Mouse (Mus musculus) CH12F3 (cell line): ENCODE results near the gene Gbp8.
"Not testable (repeated sequence)": the region's sequence is repeated elsewhere in the genome, so short reads cannot be mapped to it uniquely, and the experiment has no call there.

Experiments used
- in situ Hi-C: fragments of 300-500 bp; cut with MboI; formaldehyde crosslinking; loops from 2 replicates; pipeline ENCODE4 v1.14.3; 2020; ENCODE audit warnings: low sequenced_read_pairs

Gene Gbp8

DNA sequence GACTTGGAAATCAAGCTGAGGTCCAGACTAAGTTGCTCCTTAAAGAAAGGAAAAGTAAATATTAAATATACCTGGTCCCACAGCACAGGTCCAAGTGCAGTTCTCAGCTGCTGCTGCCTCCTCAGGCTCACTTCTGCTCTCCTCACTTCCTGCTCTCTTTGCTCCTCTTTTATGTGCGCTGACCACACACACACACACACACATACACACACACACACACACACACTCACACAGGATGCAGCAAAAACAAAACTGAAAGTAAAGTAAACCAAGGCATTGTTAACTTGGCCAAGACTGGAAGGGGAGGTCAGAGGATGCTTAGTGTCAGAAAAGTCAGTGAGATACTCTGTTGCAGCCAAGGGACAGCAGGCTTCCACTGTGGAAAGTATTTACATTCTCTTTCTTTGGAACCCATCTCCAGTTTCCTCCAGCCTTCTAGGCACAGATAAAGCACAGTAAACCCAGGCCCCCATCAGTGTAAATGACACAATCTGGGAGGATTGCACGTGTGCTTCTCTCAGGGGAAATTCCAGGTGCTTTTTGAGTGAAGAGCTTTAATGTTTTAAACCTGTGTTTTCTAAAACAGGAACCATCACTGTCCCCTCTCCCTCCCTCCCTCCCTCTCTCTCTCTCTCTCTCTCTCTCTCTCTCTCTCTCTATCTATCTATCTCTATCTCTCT, at the start of gene Gbp8, which contains the start of the genes Gbp9 and Gbp4:
Gbp8 (minus strand) TSS at position 132 of the 680 bp plus-strand sequence.
Gbp9 (minus strand) TSS at position 131 of the 680 bp plus-strand sequence.
Gbp4 (minus strand) TSS at position 178 of the 680 bp plus-strand sequence.
- in situ Hi-C loops = not testable (repeated sequence)

DNA sequence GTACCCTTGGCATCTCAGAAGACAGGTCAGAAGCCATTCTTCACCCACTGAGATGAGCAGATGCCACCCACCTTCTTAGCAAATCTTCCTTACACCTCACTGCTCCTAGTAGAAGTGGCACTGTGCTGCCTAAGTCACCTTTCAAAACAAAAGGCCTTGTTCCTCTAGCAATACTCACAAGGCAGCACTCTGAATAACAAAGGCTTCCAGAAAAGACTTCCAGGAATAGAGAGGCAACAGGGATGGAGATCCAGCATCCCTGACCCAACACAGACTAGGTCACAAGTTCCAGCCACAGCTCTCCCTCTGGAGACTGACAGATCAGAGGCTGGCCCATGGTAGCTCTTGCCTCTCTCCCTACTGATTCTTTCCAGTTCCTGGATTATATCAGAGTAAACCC, 42.1 kb upstream of the Gbp8 start:
- in situ Hi-C loops = no loop called here

DNA sequence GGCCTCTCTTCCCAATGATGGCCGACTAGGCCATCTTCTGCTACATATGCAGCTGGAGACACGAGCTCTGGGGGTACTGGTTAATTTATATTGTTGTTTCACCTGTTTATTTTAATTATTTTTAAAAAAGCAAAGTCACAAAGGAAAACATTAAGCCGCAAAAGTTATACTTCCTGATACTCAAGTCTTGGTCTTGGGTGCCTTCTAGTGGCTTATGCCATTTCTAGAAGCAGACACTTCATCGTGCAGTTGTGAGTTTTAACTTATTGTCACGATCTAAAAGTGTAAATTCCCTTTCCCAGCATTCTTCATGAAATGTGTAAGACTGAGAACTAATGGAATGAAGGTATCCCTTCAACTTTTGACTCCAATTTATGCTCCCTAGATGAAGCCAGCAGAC, 17.2 kb upstream of the Gbp8 start:
- in situ Hi-C loops = no loop called here

DNA sequence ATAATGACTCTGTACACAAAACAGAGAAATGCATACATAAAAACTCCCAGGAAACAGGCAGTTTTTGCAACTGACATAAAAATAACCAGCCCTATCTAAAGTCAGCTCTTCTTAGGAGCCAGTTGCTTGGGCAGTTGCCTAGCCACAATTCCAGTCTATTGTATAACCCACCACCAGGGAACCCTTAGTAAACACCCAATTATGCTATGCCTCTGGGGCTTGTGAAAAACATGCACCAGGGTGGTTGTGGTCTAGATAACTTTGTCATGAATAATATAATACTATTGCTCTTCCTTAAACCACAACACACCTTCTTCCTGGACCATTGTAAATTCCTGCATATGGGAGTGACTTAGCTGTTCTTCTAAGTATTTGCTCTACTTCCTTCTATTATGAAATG, 14.7 kb upstream of the Gbp8 start:
- in situ Hi-C loops = no loop called here

DNA sequence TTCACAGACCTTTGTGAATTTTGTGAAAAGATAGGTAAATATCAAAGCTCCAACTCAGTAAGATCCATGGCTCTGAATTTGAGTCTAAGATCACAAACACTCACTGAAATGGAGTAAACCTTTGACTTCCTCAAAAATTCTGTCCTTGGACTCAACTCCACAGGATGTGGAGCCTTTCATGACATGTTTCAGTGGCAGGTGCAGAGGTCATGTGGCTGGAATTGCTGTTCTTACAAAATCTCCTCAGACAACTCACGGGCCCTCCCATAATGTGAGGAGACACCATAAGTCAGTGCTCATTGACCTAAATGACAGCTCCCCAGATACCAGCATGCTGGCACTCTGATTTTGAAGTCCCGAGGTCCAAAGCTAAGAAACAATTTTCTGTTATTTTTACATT, 8.7 kb upstream of the Gbp8 start:
- in situ Hi-C loops = not testable (repeated sequence)

DNA sequence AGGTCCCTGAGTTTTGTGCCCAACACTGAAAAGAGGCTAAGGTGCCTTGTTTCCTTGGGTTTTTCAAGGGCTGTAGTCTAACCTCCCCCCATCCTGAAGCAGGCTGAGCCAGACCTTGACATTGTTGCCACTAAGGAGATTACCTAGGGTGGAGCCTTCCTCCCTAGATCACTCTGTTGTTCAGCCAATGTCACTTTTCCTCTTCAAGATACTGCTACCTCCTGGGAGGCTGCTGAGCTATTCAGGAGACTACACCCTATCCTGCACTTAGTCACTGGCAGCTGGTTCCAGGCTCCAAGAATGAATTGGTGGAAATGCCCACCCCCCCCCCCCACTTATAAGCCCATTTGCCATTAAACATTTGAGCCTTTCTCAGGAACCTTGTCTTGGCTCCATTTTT, 7.1 kb upstream of the Gbp8 start:
- in situ Hi-C loops = no loop called here

DNA sequence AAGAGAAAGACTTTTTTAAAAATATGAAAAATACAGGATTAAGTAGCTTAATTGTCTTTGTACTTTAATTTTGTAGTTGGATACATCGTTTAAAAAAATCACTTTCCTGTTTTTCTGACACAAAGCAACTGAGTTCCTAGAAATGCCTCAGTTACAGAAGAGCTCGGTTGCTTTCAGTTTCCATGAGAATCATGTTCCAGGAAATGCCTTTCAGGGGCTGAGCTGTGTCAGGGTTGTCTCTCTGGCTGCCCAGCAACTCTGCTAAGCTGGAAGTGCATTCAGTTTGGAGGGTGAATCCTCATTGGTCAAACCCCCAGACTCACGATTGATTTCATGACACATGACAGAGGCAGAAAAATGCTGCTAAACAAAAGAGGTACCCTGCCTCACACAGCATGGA, 6.4 kb upstream of the Gbp8 start:
- in situ Hi-C loops = not testable (repeated sequence)

DNA sequence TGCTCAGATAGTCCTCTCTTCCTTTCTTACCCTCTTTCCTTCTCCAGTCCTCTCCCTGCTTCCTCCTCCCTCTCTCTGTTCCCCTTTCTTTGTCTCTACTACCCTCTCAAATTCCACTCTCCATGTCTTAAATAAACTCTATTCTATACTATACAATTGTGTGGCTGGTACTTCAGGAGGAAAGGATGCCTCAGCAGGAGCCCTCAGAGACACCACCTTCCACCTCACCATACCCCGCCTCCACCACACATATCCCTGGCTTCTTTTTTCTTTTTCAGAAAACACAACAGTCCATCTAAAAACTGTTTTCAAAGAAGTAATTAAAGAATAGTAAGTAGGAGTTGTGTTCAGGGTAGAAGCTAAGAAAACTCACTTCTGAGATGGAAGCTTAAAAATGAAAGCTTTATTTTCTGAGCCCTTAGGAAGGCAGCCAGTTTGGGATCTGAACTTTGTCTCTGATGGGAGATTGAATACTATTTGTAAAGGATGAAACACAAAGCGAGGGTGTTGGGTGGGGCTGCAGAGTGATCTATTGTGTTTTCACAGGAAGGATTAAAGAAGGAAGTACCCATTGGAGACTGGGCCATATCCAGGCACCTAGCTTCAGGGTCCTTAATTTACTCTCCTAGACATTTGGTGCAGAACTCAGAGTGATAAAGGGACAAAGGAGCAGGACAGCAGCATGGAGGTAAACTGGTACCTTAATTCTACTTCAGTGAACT, 910 bp upstream of the Gbp8 start:
- in situ Hi-C loops = not testable (repeated sequence)

DNA sequence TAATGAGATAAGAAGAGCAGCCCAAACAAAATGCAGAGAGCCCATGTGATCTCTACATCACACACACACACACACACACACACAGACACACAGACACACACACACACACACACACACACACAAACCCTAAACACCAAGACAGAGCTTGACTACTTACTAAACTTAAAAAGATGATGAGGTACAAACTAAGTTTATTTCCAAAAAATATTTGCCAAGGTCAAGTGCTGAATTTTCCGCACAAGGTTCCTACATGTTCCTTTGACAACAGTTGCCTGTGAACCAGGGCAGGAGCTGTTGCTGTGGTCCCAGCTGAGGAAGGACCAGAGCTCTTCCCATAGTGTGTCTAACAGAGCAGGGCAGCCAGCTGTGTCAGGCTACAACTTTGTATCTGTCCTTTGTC, 434 bp downstream of the Gbp8 start:
- in situ Hi-C loops = no loop called here

DNA sequence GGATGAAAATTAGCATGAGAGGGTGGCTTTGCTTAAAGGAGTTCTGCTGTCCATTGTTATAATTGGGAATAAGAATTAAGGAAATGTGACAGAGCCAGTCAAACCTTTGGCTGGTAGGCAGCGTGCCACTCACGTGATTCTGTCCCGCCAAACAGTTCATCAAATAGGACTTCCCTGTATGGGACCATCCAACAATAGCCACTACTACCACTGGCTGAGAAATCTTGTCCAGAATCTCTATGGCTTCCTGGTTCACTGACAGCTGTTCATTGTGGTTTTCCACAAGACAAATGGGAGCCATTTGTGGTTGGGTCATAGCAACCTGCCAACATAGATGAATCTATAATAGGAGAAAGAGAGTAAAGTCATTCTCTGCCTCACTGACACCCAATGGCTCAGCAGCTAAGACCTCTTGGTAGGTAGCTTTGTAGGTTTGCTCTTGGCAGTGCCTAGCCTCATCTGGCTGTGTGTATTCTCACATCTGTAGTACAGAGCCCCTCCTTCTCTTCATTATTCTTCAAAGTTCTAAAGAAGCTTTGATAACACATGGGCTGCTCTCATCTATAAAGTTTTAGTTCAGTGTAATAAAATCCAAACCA, 2.5 kb downstream of the Gbp8 start:
- in situ Hi-C loops = not testable (repeated sequence)

DNA sequence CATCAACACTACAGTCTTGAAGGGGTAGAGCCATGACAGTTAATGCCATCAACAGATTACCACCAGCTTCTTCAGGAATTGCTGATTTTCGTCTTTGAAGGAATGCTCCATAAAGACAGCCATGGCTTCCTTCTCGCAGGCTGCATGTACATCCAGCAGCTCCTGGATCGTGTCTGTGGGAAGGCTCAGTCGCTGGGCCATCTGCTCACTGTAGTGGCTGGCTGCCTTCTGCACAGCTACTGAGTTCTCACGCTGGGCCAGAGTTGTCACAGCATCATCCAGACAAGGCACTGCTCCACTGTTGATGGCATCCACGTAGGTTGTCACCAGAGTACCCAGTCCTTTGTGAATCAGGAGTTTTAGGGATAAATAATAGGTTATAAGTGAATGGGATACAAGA, 17.6 kb downstream of the Gbp8 start:
- in situ Hi-C loops = not testable (repeated sequence)

DNA sequence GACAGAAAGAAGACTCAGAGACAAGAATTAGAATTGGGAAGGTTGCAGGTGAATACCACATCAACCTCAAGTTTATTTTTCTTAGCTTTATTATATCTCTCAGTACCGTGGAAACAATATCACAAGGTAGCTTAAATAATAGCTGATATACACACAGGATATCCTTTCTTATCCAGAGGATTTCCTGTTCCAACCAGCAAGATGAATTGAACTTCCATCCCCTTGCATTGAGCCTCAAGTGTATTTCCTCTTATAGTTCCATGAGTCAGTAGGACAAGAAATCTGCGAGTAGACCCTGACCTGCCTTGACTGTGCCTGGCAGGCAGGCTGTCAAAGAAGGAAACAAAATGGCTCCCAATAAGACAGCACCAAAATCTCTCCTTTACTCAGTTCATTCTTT, 23.6 kb downstream of the Gbp8 start:
- in situ Hi-C loops = no loop called here

DNA sequence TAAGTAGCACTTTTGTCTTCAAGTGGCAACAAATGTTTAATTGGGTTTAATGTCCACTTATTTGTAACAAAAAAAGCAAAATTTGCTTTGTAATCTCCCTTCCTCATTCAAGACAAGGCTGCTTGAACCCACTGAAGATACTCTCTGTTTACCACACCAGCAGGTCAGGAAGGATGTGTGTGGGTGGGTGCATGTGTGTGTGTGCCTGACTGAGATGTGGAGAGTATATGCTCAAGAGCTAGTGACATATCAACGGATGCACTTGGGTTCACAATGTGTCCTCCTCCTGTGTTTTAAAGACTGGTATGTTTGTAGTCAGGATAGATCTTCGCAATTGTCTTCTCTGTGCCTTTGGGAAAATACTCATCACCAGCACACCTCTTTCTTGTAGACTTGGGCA, 24.6 kb downstream of the Gbp8 start:
- in situ Hi-C loops = no loop called here

DNA sequence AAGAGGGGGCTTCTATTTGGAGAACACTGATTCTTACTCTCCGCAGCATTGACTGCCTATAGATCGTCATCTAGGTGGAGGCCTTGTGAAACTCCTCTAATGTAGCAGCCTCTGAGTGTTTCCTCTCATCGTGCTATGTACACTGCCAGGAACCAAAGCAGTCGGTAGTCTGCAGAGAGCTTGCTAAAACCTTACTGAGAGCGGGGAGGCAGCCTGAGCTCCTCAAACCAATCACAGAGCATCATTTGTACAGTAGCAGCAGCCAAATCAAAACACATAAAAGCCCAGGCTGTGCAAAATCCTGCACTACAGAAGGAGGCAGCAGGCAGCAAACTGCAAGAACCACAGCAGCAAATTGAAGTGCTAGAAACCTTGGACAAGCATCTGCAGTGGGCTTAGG, 25.7 kb downstream of the Gbp8 start:
- in situ Hi-C loops = no loop called here

DNA sequence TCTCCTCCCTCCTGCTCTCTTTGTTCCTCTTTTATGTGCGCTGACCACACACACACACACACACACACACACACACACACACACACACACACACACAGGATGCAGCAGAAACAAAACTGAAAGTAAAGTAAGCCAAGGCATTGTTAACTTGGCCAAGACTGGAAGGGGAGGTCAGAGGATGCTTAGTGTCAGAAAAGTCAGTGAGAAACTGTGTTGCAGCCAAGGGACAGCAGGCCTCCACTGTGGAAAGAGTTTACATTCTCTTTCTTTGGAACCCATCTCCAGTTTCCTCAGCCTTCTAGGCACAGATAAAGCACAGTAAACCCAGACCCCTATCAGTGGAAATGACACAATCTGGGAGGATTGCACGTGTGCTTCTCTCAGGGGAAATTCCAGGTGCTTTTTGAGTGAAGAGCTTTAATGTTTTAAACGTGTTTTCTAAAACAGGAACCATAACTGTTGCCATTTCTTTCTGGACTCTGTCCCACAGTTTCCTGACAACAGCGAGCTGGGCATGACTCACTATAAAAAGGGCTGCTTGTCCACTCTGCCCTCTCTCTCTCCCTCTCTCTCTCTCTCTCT, 29.0 kb downstream of the Gbp8 start:
- in situ Hi-C loops = not testable (repeated sequence)

DNA sequence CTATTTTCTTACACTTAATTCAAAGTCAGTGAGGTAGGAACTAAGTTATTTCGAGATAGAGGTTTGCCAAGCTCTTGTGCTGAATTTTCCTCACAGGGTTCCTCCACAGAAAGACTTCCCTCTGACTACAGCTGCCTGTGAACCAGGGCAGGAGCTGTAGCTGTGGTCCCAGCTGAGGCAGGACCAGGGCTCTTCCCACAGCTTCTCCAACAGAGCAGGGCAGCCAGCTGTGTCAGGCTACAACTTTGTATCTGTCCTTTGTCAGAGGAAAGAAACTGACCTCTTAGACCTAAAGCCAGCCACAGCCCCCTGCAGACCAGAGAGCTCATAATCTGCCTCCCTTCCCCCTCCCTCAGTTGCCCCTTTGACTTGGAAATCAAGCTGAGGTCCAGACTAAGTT, 29.6 kb downstream of the Gbp8 start:
- in situ Hi-C loops = not testable (repeated sequence)

DNA sequence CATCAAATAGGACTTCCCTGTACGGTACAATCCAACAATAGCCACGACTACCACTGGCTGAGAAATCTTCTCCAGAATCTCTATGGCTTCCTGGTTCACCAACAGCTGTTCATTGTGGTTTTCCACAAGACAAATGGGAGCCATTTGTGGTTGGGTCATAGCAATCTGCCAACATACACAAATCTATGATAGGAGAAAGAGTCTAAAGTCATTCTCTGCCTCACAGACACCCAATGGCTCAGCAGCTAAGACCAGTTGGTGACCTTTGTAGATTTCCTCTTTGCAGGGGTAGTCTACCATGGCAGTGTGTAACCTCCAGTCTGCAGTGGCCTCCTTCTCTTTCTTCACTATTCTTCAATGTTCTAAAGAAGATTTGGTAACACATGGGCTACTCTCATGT, 33.7 kb downstream of the Gbp8 start:
- in situ Hi-C loops = not testable (repeated sequence)

DNA sequence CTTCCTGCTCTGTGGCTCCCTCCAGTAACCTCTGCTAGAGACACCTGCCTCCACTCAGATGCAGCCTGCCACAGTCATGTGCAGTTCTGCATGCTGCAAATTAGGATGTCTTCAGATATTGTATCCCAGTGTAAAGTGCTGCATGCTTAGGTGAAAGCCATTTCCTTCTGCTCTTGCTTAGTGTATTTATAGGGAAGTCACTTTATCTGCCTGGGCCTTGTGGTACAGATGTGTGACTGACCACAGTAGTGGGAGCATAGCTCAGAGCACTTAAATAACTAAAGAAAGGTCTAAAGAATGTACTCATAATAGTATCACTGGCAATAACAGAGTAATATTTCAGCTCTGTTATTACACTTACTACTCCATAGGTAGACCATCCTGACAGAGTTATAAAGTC, 57.4 kb downstream of the Gbp8 start:
- in situ Hi-C loops = no loop called here

DNA sequence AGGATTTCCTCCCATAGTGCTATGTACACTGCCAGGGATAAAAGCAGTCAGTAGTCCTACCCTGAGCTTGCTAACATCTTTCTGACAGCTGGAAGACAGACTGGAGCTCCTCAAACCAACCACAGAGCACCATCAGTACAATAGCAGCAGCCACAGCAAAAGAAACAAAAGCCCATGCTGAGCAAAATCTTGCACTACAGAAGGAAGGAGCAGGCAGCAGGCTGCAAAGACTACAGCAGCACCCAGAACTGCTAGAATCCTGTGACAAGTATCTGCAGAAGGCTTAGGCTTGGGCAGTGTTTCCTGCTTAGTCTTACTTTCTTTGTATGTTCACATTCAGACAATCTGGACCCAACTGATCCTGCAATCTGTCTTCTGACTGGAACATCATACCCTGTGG, 71.0 kb downstream of the Gbp8 start:
- in situ Hi-C loops = not testable (repeated sequence)

DNA sequence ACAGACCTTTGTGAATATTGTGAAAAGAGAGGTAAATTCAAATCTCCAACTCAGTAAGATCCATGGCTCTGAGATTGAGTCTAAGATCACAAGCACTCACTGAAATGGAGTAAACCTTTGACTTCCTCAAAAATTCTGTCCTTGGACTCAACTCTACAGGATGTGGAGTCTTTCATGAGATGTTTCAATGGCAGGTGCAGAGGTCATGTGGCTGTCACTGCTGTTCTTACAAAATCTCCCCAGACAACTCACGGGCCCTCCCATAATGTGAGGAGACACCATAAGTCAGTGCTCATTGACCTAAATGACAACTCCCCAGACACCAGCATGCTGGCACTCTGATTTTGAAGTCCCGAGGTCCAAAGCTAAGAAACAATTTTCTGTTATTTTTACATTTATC, 74.9 kb downstream of the Gbp8 start:
- in situ Hi-C loops = not testable (repeated sequence)

DNA sequence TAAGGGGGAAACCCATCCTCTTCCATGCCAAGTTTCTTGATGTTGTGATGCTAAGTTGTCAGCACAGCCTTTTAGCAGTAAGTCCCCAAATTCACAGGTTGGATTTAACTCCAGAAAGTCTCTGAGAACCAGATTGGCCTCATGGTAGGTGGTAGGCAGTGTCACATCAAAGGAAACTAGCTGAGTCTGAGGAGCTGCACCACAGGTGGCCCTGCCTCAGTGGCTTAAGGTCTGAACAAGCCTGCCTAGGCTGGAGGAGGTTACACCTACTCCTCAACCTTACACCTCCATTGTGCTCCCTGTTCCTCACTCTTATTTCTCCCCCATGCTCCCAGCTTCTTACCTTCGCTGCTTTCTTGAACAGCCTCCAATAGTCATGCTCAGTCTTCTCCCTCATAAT, 76.0 kb downstream of the Gbp8 start:
- in situ Hi-C loops = no loop called here

DNA sequence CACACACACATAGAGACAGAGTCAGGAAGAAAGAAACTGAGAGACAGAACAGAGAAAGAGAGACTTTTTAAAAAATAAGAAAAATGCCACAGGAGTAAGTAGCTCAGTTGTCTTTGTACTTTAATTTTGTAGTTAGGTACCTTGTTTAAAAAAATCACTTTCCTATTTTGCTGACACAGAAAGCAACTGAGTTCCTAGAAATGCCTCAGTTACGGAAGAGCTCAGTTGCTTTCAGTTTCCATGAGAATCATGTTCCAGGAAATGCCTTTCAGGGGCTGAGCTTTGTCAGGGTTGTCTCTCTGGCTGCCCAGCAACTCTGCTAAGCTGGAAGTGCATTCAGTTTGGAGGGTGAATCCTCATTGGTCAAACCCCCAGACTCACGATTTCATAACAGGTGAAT, 76.9 kb downstream of the Gbp8 start:
- in situ Hi-C loops = not testable (repeated sequence)
